ENCODE assay signal across 11 mouse cellular contexts in the genomic region with DNA sequence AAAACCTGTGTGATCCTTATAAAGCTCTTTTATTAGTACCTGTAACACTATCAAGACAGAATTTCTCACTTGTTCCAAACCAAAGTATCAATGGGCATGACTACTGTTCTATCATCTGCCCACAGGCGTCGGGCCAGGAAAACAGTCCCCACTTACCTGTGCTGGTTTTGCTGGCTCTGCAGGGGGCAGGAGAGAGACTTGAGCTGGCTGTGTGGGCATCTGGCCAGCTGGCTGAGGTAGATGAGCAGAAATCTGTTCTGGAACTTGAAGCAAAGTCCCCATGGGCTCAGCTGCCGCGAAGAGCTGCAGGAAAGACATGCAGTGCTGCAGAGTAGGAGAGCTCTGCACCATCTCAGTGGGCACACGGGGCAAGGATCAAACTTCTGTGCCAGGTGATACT. TPM values are rescaled to one million over a fixed set of nuclear protein-coding genes. Genes with fewer than 3 reads are reported as not detected.
DNase-seq lines count a peak whose midpoint lies in the region; ATAC-seq and TF ChIP-seq lines count a peak whose summit lies in the region.
"Had no signal": no experiment of that assay in that cellular context is flagged by ENCODE, and none has a peak within 500 bp of the region (broad histone marks: within the 10 kb centered on the region; RNA-seq: fewer than 3 reads in every experiment).

No protein-coding gene starts in this region.

- DNase-seq in kidney, adult 18-20 months, result peak; percentile 83
- peak; percentile 22 for DNase-seq in brain, embryonic 14.5 days (ENCODE audit: low read depth)
- DNase-seq in gastrocnemius, adult 18-20 months (ENCODE audit: low spot score), result peak; percentile 43
- DNase-seq in lung, postnatal 0 days (ENCODE audit: low spot score), result no peak
- DNase-seq in layer of hippocampus, adult 9-10 months (ENCODE audit: low spot score), result no peak
- DNase-seq in left cerebral cortex, adult 11 months (ENCODE audit: low spot score), result no peak
- no peak for DNase-seq in left cerebral cortex, adult 8-10 months (ENCODE audit: low spot score in 2 of 2)

- H3K27me3 ChIP-seq in kidney, embryonic 16.5 days (ENCODE audit: insufficient read depth, low read length), result no peaks in the 10 kb centered on the region
- no peaks in the 10 kb centered on the region for H3K27me3 ChIP-seq in lung, postnatal 0 days (replicated peaks; ENCODE audit: insufficient read depth, low read length)
- H3K27me3 ChIP-seq: midbrain, embryonic 13.5 days had no signal

- no peak for TF ChIP-seq POLR2A in brain, embryonic 14.5 days (IDR thresholded peaks at IDR 0.05; ENCODE audit: borderline replicate concordance, extremely low read depth, insufficient read depth, insufficient read length, poor library complexity, severe bottlenecking)

- H3K27ac ChIP-seq in kidney, embryonic 16.5 days (ENCODE audit: low read length), result no peak overlapping the region
- no peak overlapping the region for H3K27ac ChIP-seq in lung, postnatal 0 days (ENCODE audit: low read length)
- H3K27ac ChIP-seq: midbrain, embryonic 13.5 days had no signal

- H3K9ac ChIP-seq in kidney, embryonic 16.5 days (replicated peaks; ENCODE audit: low read length), result no peak overlapping the region
- no peak overlapping the region for H3K9ac ChIP-seq in lung, postnatal 0 days (replicated peaks; ENCODE audit: low read depth)
- H3K9ac ChIP-seq: midbrain, embryonic 13.5 days had no signal

- H3K36me3 ChIP-seq in kidney, embryonic 16.5 days (ENCODE audit: insufficient read depth, low read length), result peaks cover 26% of the 10 kb centered on the region
- H3K36me3 ChIP-seq in lung, postnatal 0 days (ENCODE audit: insufficient read depth, low read length), result peaks cover 9% of the 10 kb centered on the region

- TF ChIP-seq CTCF in brain, embryonic 14.5 days (IDR thresholded peaks at IDR 0.05; ENCODE audit: borderline replicate concordance, extremely low read depth, insufficient read depth, insufficient read length), result no peak
- peak; percentile 38; the same call in 1 of the 2 replicates for TF ChIP-seq CTCF in lung, postnatal 0 days (IDR thresholded peaks at IDR 0.05)

- H3K9me3 ChIP-seq in kidney, embryonic 16.5 days (ENCODE audit: low read length), result no peaks in the 10 kb centered on the region
- H3K9me3 ChIP-seq in lung, postnatal 0 days (ENCODE audit: low read length), result no peaks in the 10 kb centered on the region
- H3K9me3 ChIP-seq: midbrain, embryonic 13.5 days had no signal

- no peak overlapping the region for H3K4me2 ChIP-seq in kidney, embryonic 16.5 days (replicated peaks; ENCODE audit: low read depth, low read length)
- no peak overlapping the region for H3K4me2 ChIP-seq in lung, postnatal 0 days (replicated peaks; ENCODE audit: low read depth, low read length)
- H3K4me2 ChIP-seq: midbrain, embryonic 13.5 days had no signal

- no peak for TF ChIP-seq EP300 in lung, postnatal 0 days (IDR thresholded peaks at IDR 0.05)

- 94% methylated on average over 5 of the region's 5 CpGs for WGBS in kidney, embryonic 16.5 days
- 85% methylated on average over 5 of the region's 5 CpGs for WGBS in lung, postnatal 0 days

- no peaks in the 10 kb centered on the region for H3K4me1 ChIP-seq in kidney, embryonic 16.5 days (ENCODE audit: insufficient read depth, low read length)
- H3K4me1 ChIP-seq in lung, postnatal 0 days (ENCODE audit: insufficient read depth, low read depth, low read length), result no peaks in the 10 kb centered on the region
- H3K4me1 ChIP-seq: midbrain, embryonic 13.5 days had no signal

- no peak for ATAC-seq in kidney, embryonic 16.5 days (ENCODE audit: low FRiP score, low TSS enrichment)
- ATAC-seq in lung, postnatal 0 days, result no peak
- ATAC-seq: midbrain, embryonic 13.5 days had no signal

- H3K4me3 ChIP-seq in kidney, embryonic 16.5 days (ENCODE audit: low read length), result no peak overlapping the region
- no peak overlapping the region for H3K4me3 ChIP-seq in lung, postnatal 0 days (ENCODE audit: low read depth, low read length)
- H3K4me3 ChIP-seq: midbrain, embryonic 13.5 days had no signal

RNA-seq across cellular contexts. Expression of a gene that starts 37.9 kb away (rescaled TPM):
- 22.1 and 22.9 TPM in 2 replicates for polyA plus RNA-seq in kidney, embryonic 16.5 days (2015; fragmentation: Nextera tagmentation; extraction: Ambion mirVana)
- polyA plus RNA-seq in brain, embryonic 14.5 days (2012; rRNA removed), result 0.06 and 0.10 TPM in 2 replicates
- not detected for total RNA-seq in gastrocnemius, adult 18-20 months (2021)
- polyA plus RNA-seq in lung, postnatal 0 days (2015; fragmentation: Nextera tagmentation; extraction: Ambion mirVana), result not detected in 2 replicates
- under 1 TPM in 1 of 4 experiments, not detected in 3; 0.21 TPM for total RNA-seq in left cerebral cortex, adult 8-10 months (2022)
- total RNA-seq: left cerebral cortex, postnatal 10 days had no signal
- polyA plus RNA-seq: gonadal fat pad, adult 2 months; midbrain, embryonic 13.5 days had no signal

Comparison
In these comparisons a context has a peak if more than half of its experiments do, and no peak if none do; other contexts are left out.
1. DNase-seq: peak in kidney, adult 18-20 months (single experiment), brain, embryonic 14.5 days (single experiment) and gastrocnemius, adult 18-20 months (single experiment); none in lung, postnatal 0 days (single experiment), layer of hippocampus, adult 9-10 months (single experiment), left cerebral cortex, adult 11 months (single experiment) and left cerebral cortex, adult 8-10 months (0 of 2).
2. RNA of a gene that starts 37.9 kb away (polyA plus RNA-seq): 22.1 to 22.9 TPM in kidney, embryonic 16.5 days; 0.06 to 0.10 TPM in brain, embryonic 14.5 days and not detected in lung, postnatal 0 days; every median in the first group is over 10 times any median in the second.